8 mouse cellular contexts compared by ENCODE assay signal in the genomic region with DNA sequence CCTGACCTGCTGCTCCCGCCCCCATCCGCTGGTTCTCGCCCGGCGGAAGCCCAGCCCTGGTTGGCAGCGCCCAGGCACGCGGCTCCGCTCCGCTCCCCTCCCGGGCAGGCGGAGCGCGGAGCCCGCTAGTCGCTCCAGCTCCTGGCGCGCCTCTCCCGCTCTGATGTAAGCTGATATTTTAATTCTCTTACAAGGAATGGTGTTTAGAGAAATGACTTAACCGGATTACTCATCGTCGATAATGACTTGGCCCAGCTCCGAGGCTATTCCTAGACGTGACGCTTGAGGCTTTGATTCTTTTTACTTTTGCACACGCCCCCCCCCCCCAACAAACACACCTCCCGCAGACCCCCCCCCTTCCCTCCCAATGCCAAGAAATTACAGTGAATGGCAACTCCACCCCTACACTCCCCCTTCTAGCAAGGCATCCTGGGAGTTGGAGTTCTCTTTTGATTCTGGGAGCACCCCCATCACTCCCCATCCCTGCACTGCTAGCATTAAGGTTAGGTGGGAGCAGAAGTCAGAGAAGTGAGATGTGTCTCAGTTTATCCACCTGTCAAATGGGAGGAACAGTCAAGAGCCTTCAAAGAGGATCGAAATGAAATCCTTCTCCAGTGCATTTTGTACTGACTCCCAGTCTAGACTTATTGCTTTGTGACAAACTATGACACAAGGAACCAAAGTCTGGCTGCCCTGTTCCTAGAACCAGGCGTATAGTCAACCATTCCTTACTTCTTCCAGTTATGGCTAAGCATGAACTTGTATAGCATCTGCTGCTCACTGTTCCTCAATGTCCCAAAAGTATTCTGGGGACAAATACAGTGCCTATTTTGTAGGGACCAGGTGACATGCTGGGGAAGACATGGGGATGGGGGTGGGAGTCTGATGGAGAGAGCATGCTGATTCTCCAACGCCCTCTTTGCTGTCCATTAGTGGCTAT. TPM values are rescaled to one million over a fixed set of nuclear protein-coding genes. Genes with fewer than 3 reads are reported as not detected.
A peak's percentile ranks its signal among the peaks of the same experiment; 100 is the strongest.
DNase-seq lines count a peak whose midpoint lies in the region; ATAC-seq lines count a peak whose summit lies in the region.

No protein-coding gene starts in this region.

- 9% methylated on average over 30 of the region's 30 CpGs for WGBS in intestine, embryonic 14.5 days
- WGBS in midbrain, embryonic 10.5 days: 10% methylated on average over 29 of the region's 30 CpGs
- 9% methylated on average over 30 of the region's 30 CpGs for WGBS in stomach, embryonic 14.5 days

- DNase-seq in adipocyte (ENCODE audit: low spot score): peak; percentile 61
- DNase-seq in cerebellum, postnatal 14 days: peak; percentile 62 to 76
- DNase-seq in gastrocnemius, postnatal 25 days: peak; percentile 81
- DNase-seq in intestine, embryonic 14.5 days (ENCODE audit: low spot score): peak; percentile 69
- DNase-seq in left cerebral cortex, postnatal 14 days (ENCODE audit: low spot score in 2 of 2): peak; percentile 81 to 96
- DNase-seq in midbrain, embryonic 10.5 days (ENCODE audit: low spot score): peak; percentile 28
- DNase-seq in spleen, postnatal 4 days (ENCODE audit: low spot score in 2 of 2): no peak

- no peak overlapping the region for H3K27ac ChIP-seq in intestine, embryonic 14.5 days (ENCODE audit: low read depth)
- H3K27ac ChIP-seq in midbrain, embryonic 10.5 days (replicated peaks): 0 out of 2 replicates have a peak overlapping the region, but pooled peaks have one; percentile 38
- no peak overlapping the region for H3K27ac ChIP-seq in stomach, embryonic 14.5 days (ENCODE audit: low read length)

- H3K36me3 ChIP-seq in intestine, embryonic 14.5 days (ENCODE audit: control insufficient read depth, insufficient read depth, low read length): no peaks in the 10 kb centered on the region
- no peaks in the 10 kb centered on the region for H3K36me3 ChIP-seq in midbrain, embryonic 10.5 days
- no peaks in the 10 kb centered on the region for H3K36me3 ChIP-seq in stomach, embryonic 14.5 days (ENCODE audit: control insufficient read depth, insufficient read depth, low read length)

- H3K4me2 ChIP-seq in intestine, embryonic 14.5 days (ENCODE audit: low read length): peak overlapping the region; percentile 61
- H3K4me2 ChIP-seq in stomach, embryonic 14.5 days (replicated peaks; ENCODE audit: low read depth, low read length): peak overlapping the region; percentile 66

- intact Hi-C loops in left cerebral cortex, postnatal 14 days (cut with DNase I): no loop called here

- ATAC-seq in intestine, embryonic 14.5 days (replicated peaks; ENCODE audit: low FRiP score, low TSS enrichment, low read depth): peak; percentile 39
- ATAC-seq in stomach, embryonic 14.5 days (ENCODE audit: insufficient number of reproducible peaks, insufficient read depth, low FRiP score, low read depth): peak; percentile 57; the same call in 1 of the 2 replicates

- no peaks in the 10 kb centered on the region for H3K9me3 ChIP-seq in intestine, embryonic 14.5 days (ENCODE audit: control insufficient read depth, low read length)
- no peaks in the 10 kb centered on the region for H3K9me3 ChIP-seq in midbrain, embryonic 10.5 days (replicated peaks)
- no peaks in the 10 kb centered on the region for H3K9me3 ChIP-seq in stomach, embryonic 14.5 days (ENCODE audit: control insufficient read depth, low read depth, low read length)

- peaks cover 5% of the 10 kb centered on the region for H3K4me1 ChIP-seq in intestine, embryonic 14.5 days (replicated peaks; ENCODE audit: control insufficient read depth, insufficient read depth, low read length)
- peaks cover 20% of the 10 kb centered on the region for H3K4me1 ChIP-seq in midbrain, embryonic 10.5 days
- H3K4me1 ChIP-seq in stomach, embryonic 14.5 days (ENCODE audit: control insufficient read depth, insufficient read depth, low read length): peaks cover 9% of the 10 kb centered on the region

- H3K27me3 ChIP-seq in intestine, embryonic 14.5 days (replicated peaks; ENCODE audit: control insufficient read depth, insufficient read depth, low read length): peaks cover 39% of the 10 kb centered on the region
- peaks cover 64% of the 10 kb centered on the region for H3K27me3 ChIP-seq in midbrain, embryonic 10.5 days (ENCODE audit: low read depth, poor library complexity, severe bottlenecking)
- 0 out of 2 replicates have a peak, but pooled peaks cover 5% of the 10 kb centered on the region for H3K27me3 ChIP-seq in stomach, embryonic 14.5 days (ENCODE audit: control insufficient read depth, insufficient read depth, low read length)

- peak overlapping the region; percentile 39; the same call in 1 of the 2 replicates for H3K9ac ChIP-seq in intestine, embryonic 14.5 days (ENCODE audit: low read length)
- no peak overlapping the region for H3K9ac ChIP-seq in stomach, embryonic 14.5 days (replicated peaks; ENCODE audit: low read depth, low read length)

- peak overlapping the region; percentile 30 for H3K4me3 ChIP-seq in intestine, embryonic 14.5 days (ENCODE audit: low read depth, low read length)
- H3K4me3 ChIP-seq in midbrain, embryonic 10.5 days: peak overlapping the region; percentile 52
- H3K4me3 ChIP-seq in stomach, embryonic 14.5 days (ENCODE audit: low read depth, low read length): peak overlapping the region; percentile 28

RNA-seq across cellular contexts. Expression of a gene that starts 3.9 kb away (rescaled TPM):
- total RNA-seq in gastrocnemius, postnatal 25 days (2021): 10 to 100 TPM in 1 of 2 experiments, 1 to 10 TPM in 1; 5.4 to 10.5 TPM
- polyA plus RNA-seq in intestine, embryonic 14.5 days (2014; fragmentation: Nextera tagmentation; extraction: Ambion mirVana): 2.2 and 3.2 TPM in 2 replicates
- 10 to 100 TPM; 14.7 to 16.9 TPM for total RNA-seq in left cerebral cortex, postnatal 14 days (2021)
- polyA plus RNA-seq in midbrain, embryonic 10.5 days (2016; fragmentation: Nextera tagmentation; extraction: Ambion mirVana): 3.4 and 4.0 TPM in 2 replicates
- 2.7 and 2.9 TPM in 2 replicates for polyA plus RNA-seq in stomach, embryonic 14.5 days (2014; fragmentation: Nextera tagmentation; extraction: Ambion mirVana)

RNA-seq across cellular contexts. Expression of a gene that starts 29.2 kb away (rescaled TPM):
- under 1 TPM; 0.51 to 0.88 TPM for total RNA-seq in gastrocnemius, postnatal 25 days (2021)
- 13.4 and 16.2 TPM in 2 replicates for polyA plus RNA-seq in intestine, embryonic 14.5 days (2014; fragmentation: Nextera tagmentation; extraction: Ambion mirVana)
- under 1 TPM; 0.26 to 0.61 TPM for total RNA-seq in left cerebral cortex, postnatal 14 days (2021)
- polyA plus RNA-seq in midbrain, embryonic 10.5 days (2016; fragmentation: Nextera tagmentation; extraction: Ambion mirVana): 0.27 and 0.37 TPM in 2 replicates
- 10.9 and 13.5 TPM in 2 replicates for polyA plus RNA-seq in stomach, embryonic 14.5 days (2014; fragmentation: Nextera tagmentation; extraction: Ambion mirVana)

RNA-seq across cellular contexts. Expression of a gene that starts 59.1 kb away (rescaled TPM):
- total RNA-seq in gastrocnemius, postnatal 25 days (2021): 10 to 100 TPM; 19.7 to 21.6 TPM
- polyA plus RNA-seq in intestine, embryonic 14.5 days (2014; fragmentation: Nextera tagmentation; extraction: Ambion mirVana): 71.5 and 75.3 TPM in 2 replicates
- total RNA-seq in left cerebral cortex, postnatal 14 days (2021): 10 to 100 TPM; 40.8 to 47.3 TPM
- polyA plus RNA-seq in midbrain, embryonic 10.5 days (2016; fragmentation: Nextera tagmentation; extraction: Ambion mirVana): 52.5 and 56.9 TPM in 2 replicates
- 74.2 and 84.8 TPM in 2 replicates for polyA plus RNA-seq in stomach, embryonic 14.5 days (2014; fragmentation: Nextera tagmentation; extraction: Ambion mirVana)

Comparison
In these comparisons a context has a peak if more than half of its experiments do, and no peak if none do; other contexts are left out.
1. DNase-seq: peak in adipocyte (single experiment), cerebellum, postnatal 14 days (2 of 2), gastrocnemius, postnatal 25 days (single experiment), intestine, embryonic 14.5 days (single experiment), left cerebral cortex, postnatal 14 days (2 of 2) and midbrain, embryonic 10.5 days (single experiment); none in spleen, postnatal 4 days (0 of 2).
2. Peak in every context shown above with its lines, with median percentiles within 50 percentile points of each other: H3K4me3 ChIP-seq.